Mouse (Mus musculus) neural tube, embryonic 12.5 days (tissue): Measurements from ENCODE around the gene Sec61a1. TPM values are rescaled to one million over a fixed set of nuclear protein-coding genes. Genes with fewer than 3 reads are reported as not detected.

ENCODE experiments used
- ATAC-seq: fragments of 200-750 bp; cut with Nextera tagmentation; 2 replicates; pipeline ENCODE4 v1.8.0; 2017; ENCODE audit warnings: low read depth, mild to moderate bottlenecking, moderate TSS enrichment, moderate library complexity; ENCODE audit not compliant: low FRiP score
- H3K27ac ChIP-seq: fragments of 300-500 bp; sonication (generic); 2 replicates; pipeline ENCODE4 v1.5.1; 2016
- H3K27me3 ChIP-seq: fragments of 300-500 bp; sonication (generic); replicated peaks from 2 replicates; pipeline ENCODE4 v1.6.1; 2016; ENCODE audit warnings: mild to moderate bottlenecking
- H3K36me3 ChIP-seq: fragments of 300-500 bp; sonication (generic); 2 replicates; pipeline ENCODE4 v1.6.1; 2016; ENCODE audit warnings: mild to moderate bottlenecking
- H3K4me1 ChIP-seq: fragments of 300-500 bp; sonication (generic); 2 replicates; pipeline ENCODE4 v1.6.1; 2016
- H3K4me2 ChIP-seq: fragments of 300-500 bp; sonication (generic); replicated peaks from 2 replicates; pipeline ENCODE4 v1.6.1; 2016; ENCODE audit warnings: mild to moderate bottlenecking
- H3K4me3 ChIP-seq: fragments of 300-500 bp; sonication (generic); 2 replicates; pipeline ENCODE4 v1.5.1; 2016
- H3K9ac ChIP-seq: fragments of 300-500 bp; sonication (generic); 2 replicates; pipeline ENCODE4 v1.6.1; 2016; ENCODE audit warnings: mild to moderate bottlenecking
- H3K9me3 ChIP-seq: fragments of 300-500 bp; sonication (generic); 2 replicates; pipeline ENCODE4 v1.6.1; 2016; ENCODE audit warnings: mild to moderate bottlenecking
- WGBS: fragments of 180-500 bp; shearing (Covaris S2); methylation state at CpG from one replicate; pipeline ENCODE4 v1.1.7; 2016; 5-methylcytosine and 5-hydroxymethylcytosine counted together
- polyA plus RNA-seq: library from polyadenylated mRNA; unstranded; fragments of >200 nt; fragmentation: Nextera tagmentation; extraction: Ambion mirVana; gene quantifications from 2 replicates; pipeline ENCODE4 v1.2.1, GENCODE M21; 2016

Gene Sec61a1
- polyA plus RNA-seq, 1 experiment from 2014 or later = 193 TPM

DNA sequence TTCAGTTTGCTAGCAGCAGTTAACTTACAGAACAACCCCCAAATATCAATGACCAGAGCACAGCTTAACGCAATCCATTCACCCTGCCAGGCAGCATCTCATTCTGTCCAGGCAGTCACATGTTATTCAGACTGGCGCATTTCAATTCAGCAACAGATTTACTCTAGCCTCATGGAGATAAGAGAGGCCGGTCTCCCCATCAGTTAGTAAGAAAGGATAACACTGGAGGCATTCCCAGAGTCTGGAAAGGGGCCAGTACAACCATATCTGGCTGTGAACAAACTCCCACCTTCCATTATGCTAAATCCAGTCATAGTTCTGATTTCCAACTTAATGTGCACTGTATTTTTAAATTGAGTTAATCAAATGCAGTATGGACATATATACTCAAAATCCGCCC is 4.2 kb downstream of the Sec61a1 start:
- Histone ChIP-seq H3K27me3 (no peaks in the 10 kb centered on the region), H3K27ac (no peak overlapping the region), H3K9ac (no peak overlapping the region), H3K4me3 (no peak overlapping the region), H3K9me3 (no peaks in the 10 kb centered on the region), H3K4me1 (peaks cover 19% of the 10 kb centered on the region), H3K36me3 (peaks cover 65% of the 10 kb centered on the region), H3K4me2 (no peak overlapping the region)
- whole genome bisulfite sequencing = 94% methylated on average over 4 of the region's 4 CpGs
- ATAC-seq = no peak

DNA sequence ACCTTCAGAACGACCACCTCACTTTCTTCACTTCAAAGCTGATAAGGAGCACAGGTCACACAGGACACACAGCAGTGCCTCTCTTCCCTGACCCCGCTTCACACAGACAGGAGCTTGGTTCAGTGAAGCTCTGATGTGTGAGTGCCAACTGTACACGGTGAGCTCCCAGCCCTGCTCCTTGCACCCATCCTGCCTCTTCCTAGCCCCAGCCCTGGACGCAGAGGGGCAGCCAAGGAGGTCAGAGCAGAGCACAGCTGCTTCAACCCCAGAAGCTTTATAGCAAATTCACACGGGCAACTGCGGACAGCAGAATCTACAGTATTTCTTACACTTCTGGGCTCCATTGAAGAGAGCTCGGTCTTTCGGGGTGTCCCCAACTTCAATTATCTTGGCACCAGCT is 4.7 kb downstream of the Sec61a1 start:
- Histone ChIP-seq H3K4me1 (peaks cover 14% of the 10 kb centered on the region), H3K27me3 (no peaks in the 10 kb centered on the region), H3K4me3 (no peak overlapping the region), H3K36me3 (peaks cover 69% of the 10 kb centered on the region), H3K4me2 (no peak overlapping the region), H3K9ac (no peak overlapping the region), H3K27ac (no peak overlapping the region), H3K9me3 (no peaks in the 10 kb centered on the region)
- 97% methylated on average over 8 of the region's 8 CpGs for WGBS
- no peak for ATAC-seq

DNA sequence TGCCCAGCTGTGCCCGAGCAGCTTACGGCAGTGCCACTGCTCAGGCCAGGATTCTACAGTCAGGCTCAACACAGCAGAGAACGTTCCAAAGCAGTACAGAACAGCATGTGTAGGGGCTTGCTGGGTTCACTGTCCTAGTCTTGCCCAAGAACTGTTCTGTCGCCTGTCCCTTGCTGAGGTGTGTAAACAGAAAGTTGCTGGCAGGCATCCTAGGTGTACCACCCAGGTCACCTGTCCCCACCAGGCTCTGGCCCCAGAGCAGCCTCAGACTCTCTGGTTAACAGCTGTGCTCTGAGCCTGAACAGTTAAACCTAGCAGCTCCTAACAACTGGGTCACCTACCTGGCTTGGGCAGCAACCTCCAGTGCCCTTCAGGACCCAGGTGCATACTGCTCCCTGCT is 15.7 kb downstream of the Sec61a1 start:
- H3K36me3 ChIP-seq = peaks cover 65% of the 10 kb centered on the region
- no peaks in the 10 kb centered on the region for H3K27me3 ChIP-seq
- no peak for ATAC-seq
- peaks cover 7% of the 10 kb centered on the region; the same call in 1 of the 2 replicates for H3K4me1 ChIP-seq
- no peak overlapping the region for H3K4me2 ChIP-seq
- H3K9ac ChIP-seq = no peak overlapping the region
- no peak overlapping the region for H3K27ac ChIP-seq
- no peak overlapping the region for H3K4me3 ChIP-seq
- no peaks in the 10 kb centered on the region for H3K9me3 ChIP-seq
- WGBS = 95% methylated on average over 4 of the region's 4 CpGs

DNA sequence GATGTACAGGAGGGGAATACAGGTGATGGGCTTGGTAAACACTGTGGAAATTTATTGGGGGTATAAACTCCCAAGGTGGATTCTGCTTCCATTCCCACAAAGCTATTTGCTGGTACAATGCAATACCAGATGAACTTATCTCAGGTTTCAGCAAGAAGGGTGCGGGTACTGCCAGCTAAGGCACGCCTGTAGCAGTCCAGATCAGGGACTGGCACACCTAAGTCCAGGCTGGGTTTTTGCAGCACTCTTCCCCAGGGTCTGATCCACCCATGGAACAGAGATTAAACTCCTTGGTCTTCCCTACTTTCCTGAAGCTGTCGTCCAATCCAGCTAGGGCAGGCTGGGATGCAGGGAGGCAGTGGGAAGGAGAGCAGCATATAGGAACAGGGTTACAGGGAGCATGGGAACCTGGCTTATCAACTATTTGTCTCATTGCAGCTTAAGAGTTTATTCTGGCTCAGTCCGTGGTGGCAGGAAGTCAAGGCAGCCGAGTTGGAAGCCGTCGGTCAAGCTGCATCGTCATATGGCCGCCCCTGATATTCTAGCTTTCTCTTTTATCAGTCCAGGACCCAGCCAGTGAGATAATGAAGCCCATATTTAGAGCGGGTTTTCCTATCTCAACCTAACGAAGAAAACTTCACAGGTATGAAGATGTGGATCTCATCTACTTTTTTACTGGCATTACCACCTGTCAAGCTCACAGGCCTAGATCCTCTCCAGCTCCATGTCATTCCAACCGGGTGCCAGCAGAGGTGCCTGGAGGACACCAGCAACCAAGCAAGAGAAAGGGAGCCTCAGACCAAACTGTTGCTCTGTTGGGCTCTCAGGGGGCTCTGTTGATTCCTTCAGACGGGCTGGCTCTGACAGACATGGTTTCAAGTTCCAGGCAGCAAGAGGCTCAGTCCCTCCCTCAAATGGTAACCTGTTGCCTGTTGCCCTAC is 16.4 kb downstream of the Sec61a1 start:
- no peak overlapping the region for H3K27ac ChIP-seq
- WGBS = 83% methylated on average over 13 of the region's 13 CpGs
- H3K4me2 ChIP-seq = no peak overlapping the region
- H3K9ac ChIP-seq = no peak overlapping the region
- peaks cover 7% of the 10 kb centered on the region; the same call in 1 of the 2 replicates for H3K4me1 ChIP-seq
- no peaks in the 10 kb centered on the region for H3K27me3 ChIP-seq
- H3K4me3 ChIP-seq = no peak overlapping the region
- peaks cover 65% of the 10 kb centered on the region for H3K36me3 ChIP-seq
- no peak for ATAC-seq
- H3K9me3 ChIP-seq = no peaks in the 10 kb centered on the region

DNA sequence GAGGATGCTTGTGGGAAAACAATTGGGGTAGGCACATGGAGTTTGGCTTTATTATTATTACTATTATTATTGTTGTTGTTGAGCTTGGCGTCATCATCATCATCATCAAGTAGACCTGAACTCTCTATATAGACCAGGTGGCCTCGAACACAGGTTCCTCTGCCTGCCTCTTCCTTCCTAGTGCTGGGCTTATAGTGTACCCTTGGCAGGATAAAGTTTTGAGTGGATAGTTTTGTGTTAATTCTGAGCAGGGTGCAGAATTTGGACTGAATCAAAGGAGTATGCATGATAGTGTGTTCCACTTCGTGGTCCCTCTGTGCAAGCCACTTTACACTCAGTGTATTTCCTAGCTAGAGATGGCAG is 18.3 kb downstream of the Sec61a1 start:
- Histone ChIP-seq H3K27ac (no peak overlapping the region), H3K36me3 (peaks cover 63% of the 10 kb centered on the region), H3K9me3 (no peaks in the 10 kb centered on the region), H3K9ac (peak overlapping the region; percentile 69; the same call in 1 of the 2 replicates), H3K4me1 (peaks cover 7% of the 10 kb centered on the region; the same call in 1 of the 2 replicates), H3K4me2 (peak overlapping the region; percentile 97), H3K27me3 (no peaks in the 10 kb centered on the region), H3K4me3 (peak overlapping the region; percentile 49)
- no peak; the same call in 1 of the 2 replicates for ATAC-seq
- 8% methylated on average over 3 of the region's 3 CpGs for WGBS

DNA sequence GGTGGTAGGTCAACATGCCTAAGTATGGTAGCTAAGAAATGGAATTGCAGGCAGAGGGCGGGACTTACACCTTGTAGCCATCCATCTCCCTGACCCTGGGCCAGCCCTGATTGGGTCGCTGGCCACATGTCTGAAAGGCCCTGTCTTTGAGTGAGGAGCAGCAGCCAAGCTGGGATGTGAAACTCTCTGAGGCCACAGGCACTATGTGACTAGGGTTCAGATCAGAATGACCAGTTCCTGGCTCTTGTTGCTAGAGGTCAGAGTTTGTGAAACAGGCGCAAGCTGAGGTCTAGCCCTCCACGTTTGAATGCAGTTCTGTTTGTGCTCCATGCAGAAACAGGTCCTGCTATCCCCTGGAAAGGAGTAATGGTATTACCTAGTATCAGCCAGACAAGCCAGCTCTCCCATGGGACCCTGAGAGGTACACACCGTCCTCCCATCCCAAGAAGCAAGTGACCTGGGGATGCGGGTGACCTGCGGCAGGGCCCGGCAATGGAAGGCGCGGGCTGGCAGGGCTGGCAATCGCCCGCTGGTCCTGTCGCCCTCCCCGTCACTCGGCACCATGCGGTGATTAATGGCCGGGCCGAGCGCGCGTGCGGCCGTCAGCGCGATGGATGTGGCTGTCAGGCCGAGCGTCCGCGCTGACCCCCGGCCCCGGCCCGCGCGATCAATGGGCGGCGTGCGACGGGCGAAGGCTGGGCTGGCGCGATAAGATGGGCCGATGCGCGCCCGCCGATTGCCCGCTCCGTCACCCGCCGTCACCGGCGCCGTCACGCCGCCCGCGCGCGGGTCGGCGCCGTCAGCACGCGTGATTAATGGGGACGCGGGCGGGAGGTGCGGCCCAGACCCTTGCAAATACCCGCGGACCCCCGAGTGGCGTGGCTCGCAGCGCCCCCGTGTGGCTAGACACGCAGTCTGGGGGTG is 19.0 kb downstream of the Sec61a1 start:
- Histone ChIP-seq H3K36me3 (peaks cover 57% of the 10 kb centered on the region), H3K27ac (no peak overlapping the region), H3K9ac (peak overlapping the region; percentile 69), H3K4me2 (peak overlapping the region; percentile 97), H3K27me3 (no peaks in the 10 kb centered on the region), H3K4me1 (peaks cover 7% of the 10 kb centered on the region; the same call in 1 of the 2 replicates), H3K9me3 (no peaks in the 10 kb centered on the region), H3K4me3 (peak overlapping the region; percentile 49)
- 2% methylated on average over 76 of the region's 76 CpGs for WGBS
- ATAC-seq = peak; percentile 90

DNA sequence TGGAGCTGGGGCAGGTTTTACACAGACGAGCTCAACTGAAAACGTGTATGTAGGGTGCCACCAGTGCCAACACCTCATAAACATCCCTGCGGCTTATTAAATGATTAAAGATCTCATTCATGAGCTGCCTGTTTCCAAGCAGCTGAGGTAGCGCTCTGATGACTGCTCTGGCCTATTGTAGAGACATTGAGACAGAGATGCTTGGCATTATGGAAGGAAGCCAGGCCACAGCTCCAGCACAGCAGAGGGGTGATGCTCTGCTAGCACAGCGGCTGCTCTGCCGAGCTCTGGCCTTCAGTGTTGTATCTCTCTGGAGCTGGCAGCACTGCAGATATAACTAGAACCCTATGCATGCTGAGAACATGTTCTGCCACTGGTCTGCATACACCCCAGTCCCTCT is 25.0 kb downstream of the Sec61a1 start:
- Histone ChIP-seq H3K4me3 (no peak overlapping the region), H3K4me1 (no peaks in the 10 kb centered on the region), H3K4me2 (no peak overlapping the region), H3K27me3 (no peaks in the 10 kb centered on the region), H3K9me3 (no peaks in the 10 kb centered on the region), H3K27ac (no peak overlapping the region), H3K9ac (no peak overlapping the region), H3K36me3 (peaks cover 57% of the 10 kb centered on the region)
- WGBS = 91% methylated on average over 6 of the region's 6 CpGs
- no peak for ATAC-seq

DNA sequence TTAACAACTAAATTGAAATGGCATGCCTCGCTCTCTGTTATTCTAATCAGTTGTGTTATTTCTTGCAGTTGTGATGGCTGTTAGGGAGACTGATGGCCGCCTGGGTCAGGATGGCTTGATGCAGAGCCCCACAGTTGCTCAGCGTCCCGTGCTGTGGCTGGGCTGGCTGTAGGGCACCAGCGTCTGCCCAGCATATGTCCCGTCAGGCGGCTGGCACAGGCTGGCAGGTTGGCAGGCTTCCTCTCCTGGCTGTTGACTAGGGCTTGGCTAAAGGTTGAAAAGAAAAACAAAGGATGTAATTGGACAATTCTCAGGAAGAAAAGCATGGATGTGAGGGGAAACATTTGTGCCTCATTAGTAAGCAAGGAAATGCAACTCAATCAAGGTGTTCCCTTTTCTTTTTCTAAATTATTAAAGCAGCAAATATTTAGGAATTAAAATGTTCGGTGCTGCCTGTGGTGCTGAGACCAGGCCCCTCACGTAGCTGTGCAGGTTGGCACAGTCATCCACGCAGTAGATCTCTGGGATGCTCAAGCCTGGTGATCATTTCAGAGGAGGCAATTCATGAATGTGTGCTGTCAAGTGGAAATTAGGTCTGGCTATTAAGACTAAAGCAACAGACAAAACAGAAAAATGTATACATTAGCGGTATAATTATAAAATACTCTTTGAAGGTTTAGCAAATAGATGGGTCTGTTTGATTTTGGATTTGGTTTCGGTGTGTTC is 27.9 kb downstream of the Sec61a1 start:
- Histone ChIP-seq H3K36me3 (peaks cover 59% of the 10 kb centered on the region), H3K9me3 (no peaks in the 10 kb centered on the region), H3K27me3 (no peaks in the 10 kb centered on the region), H3K4me2 (no peak overlapping the region), H3K27ac (no peak overlapping the region), H3K9ac (no peak overlapping the region), H3K4me3 (no peak overlapping the region), H3K4me1 (no peaks in the 10 kb centered on the region)
- WGBS = 95% methylated on average over 12 of the region's 12 CpGs
- ATAC-seq = no peak

DNA sequence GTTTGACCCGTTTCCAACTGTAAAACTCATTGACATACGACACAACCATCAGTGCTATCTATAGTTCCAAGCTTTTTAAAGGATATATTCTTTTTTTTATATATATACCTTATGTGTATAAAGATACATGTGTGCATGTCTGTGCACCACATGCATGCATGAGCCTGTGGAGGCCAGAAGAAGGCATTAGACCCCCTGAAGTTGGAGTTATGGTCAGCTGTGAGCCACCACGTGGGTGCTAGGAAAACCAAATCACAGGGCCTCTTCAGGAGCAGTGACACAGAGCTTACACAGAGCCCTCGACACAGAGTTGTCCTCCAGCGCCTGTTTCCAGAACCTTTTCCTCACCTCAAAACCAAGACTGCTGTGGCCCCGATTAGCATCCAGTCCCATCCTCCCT is 28.9 kb downstream of the Sec61a1 start:
- Histone ChIP-seq H3K9ac (no peak overlapping the region), H3K4me3 (no peak overlapping the region), H3K27ac (no peak overlapping the region), H3K9me3 (no peaks in the 10 kb centered on the region), H3K27me3 (no peaks in the 10 kb centered on the region), H3K36me3 (peaks cover 62% of the 10 kb centered on the region), H3K4me2 (no peak overlapping the region), H3K4me1 (no peaks in the 10 kb centered on the region)
- 91% methylated on average over 6 of the region's 6 CpGs for WGBS
- ATAC-seq = no peak

DNA sequence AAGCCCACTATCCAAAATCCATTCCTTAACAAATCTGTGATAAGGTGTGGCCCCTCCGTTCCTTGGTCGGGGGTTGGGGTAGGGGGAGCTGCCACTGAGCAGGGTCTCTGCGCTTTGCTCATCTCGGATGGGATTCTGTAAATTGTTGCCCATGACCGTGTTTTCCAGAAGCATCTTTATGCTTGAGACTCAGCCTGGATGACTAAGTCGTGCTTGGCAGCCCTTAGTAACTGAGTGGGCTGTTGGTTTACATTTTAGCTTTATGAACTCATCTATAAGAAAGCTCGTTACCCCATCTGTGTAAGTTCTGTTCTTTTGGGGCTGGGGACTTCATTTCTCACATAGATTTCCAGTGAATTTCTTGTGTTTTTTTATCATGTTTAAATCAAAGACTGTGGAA is 29.7 kb downstream of the Sec61a1 start:
- no peaks in the 10 kb centered on the region for H3K27me3 ChIP-seq
- H3K4me2 ChIP-seq = no peak overlapping the region
- WGBS = 94% methylated on average over 7 of the region's 7 CpGs
- no peaks in the 10 kb centered on the region for H3K9me3 ChIP-seq
- H3K4me1 ChIP-seq = no peaks in the 10 kb centered on the region
- no peak for ATAC-seq
- H3K9ac ChIP-seq = no peak overlapping the region
- no peak overlapping the region for H3K27ac ChIP-seq
- peaks cover 69% of the 10 kb centered on the region for H3K36me3 ChIP-seq
- H3K4me3 ChIP-seq = no peak overlapping the region

DNA sequence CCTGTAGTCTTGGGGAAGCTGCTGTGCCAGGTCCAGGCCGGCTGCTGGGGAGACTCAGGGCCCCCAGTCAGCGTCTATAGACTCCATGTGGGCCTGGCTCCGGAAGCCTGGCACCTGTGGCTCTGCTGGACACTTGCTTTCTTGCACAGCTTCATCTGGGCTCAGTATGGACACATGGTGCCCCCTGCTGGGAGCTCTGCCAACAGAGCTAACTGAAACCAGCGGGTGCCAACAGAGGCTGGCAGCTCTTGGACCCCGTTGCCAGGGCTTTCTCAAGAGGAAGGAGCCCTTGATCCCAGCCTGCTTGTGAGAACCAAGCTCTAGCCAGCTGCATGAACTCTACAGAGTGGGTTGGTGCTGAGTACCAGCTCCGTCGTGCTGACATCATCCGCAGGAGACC is 31.8 kb downstream of the Sec61a1 start:
- WGBS = 89% methylated on average over 8 of the region's 8 CpGs

DNA sequence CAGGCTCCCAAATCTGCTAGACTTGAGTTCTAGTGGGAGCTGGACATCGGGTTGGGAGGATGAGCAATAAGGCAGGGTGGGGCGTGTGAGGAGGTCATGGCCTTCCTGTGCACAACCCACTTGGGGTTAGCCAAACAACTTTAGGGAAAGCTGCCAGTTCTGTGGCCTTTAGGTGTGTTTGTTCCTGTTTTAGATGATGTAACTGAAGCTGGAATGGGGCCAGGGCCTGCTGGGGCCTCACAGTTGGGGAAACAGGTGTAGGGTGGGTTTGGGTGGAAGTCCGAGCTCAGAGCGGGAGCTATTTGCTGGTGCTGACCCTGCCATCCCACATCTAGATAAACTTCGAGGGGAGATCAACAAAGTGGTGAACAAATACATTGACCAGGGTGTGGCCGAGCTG is 33.3 kb downstream of the Sec61a1 start:
- Histone ChIP-seq H3K9me3 (no peaks in the 10 kb centered on the region), H3K9ac (no peak overlapping the region), H3K27ac (no peak overlapping the region), H3K4me2 (no peak overlapping the region), H3K36me3 (peaks cover 75% of the 10 kb centered on the region), H3K4me1 (no peaks in the 10 kb centered on the region), H3K4me3 (no peak overlapping the region), H3K27me3 (no peaks in the 10 kb centered on the region)
- 97% methylated on average over 6 of the region's 6 CpGs for WGBS
- ATAC-seq = no peak

More for the DNA sequence above, 31.8 kb downstream of the Sec61a1 start:
- H3K9ac ChIP-seq = no peak overlapping the region
- no peaks in the 10 kb centered on the region for H3K9me3 ChIP-seq
- H3K4me1 ChIP-seq = no peaks in the 10 kb centered on the region
- peaks cover 67% of the 10 kb centered on the region for H3K36me3 ChIP-seq
- no peaks in the 10 kb centered on the region for H3K27me3 ChIP-seq
- ATAC-seq = no peak
- no peak overlapping the region for H3K4me2 ChIP-seq
- H3K4me3 ChIP-seq = no peak overlapping the region
- no peak overlapping the region for H3K27ac ChIP-seq
